Mouse (Mus musculus): ENCODE measurements at regions not wholly inside any gene's neighbourhood (a gene's known extent, or its start where the extent isn't known, plus 50 kb on each side); places are given as distances from the start of the nearest gene placed in this dataset.

- TF ChIP-seq CTCF (conservative IDR thresholded peaks at IDR 0.05; ENCODE audit: insufficient read depth, insufficient read length, low read depth, low read length): no peak
- no peak for TF ChIP-seq POLR2A (IDR thresholded peaks at IDR 0.05; ENCODE audit: low read depth, low read length)
These were observed 155.8 kb downstream of the Dyrk2 start for GRCm38 (mm10) chr10:118714179-118714581.
